Mouse (Mus musculus) stomach, embryonic 14.5 days (tissue): Measurements from ENCODE around the gene Ephb2. TPM values are rescaled to one million over a fixed set of nuclear protein-coding genes. Genes with fewer than 3 reads are reported as not detected.

Experiments used
- ATAC-seq: fragments of 200-750 bp; cut with Nextera tagmentation; 2 replicates; pipeline ENCODE4 v1.8.0; 2017; ENCODE audit warnings: low read depth, moderate TSS enrichment; ENCODE audit not compliant: insufficient number of reproducible peaks, insufficient read depth, low FRiP score
- H3K27ac ChIP-seq: fragments of 300-500 bp; sonication (generic); 2 replicates; pipeline ENCODE4 v1.5.1; 2014; ENCODE audit warnings: mild to moderate bottlenecking, low read length, moderate library complexity, mixed read lengths
- H3K27me3 ChIP-seq: fragments of 300-500 bp; sonication (generic); 2 replicates; pipeline ENCODE4 v1.6.1; 2014; ENCODE audit warnings: low read length, control low read depth, mixed read lengths; ENCODE audit not compliant: control insufficient read depth, insufficient read depth
- H3K36me3 ChIP-seq: fragments of 300-500 bp; sonication (generic); 2 replicates; pipeline ENCODE4 v1.6.1; 2014; ENCODE audit warnings: mild to moderate bottlenecking, control low read depth, low read length, moderate library complexity, mixed read lengths; ENCODE audit not compliant: control insufficient read depth, insufficient read depth
- H3K4me1 ChIP-seq: fragments of 300-500 bp; sonication (generic); 2 replicates; pipeline ENCODE4 v1.6.1; 2014; ENCODE audit warnings: low read length, control low read depth, mixed read lengths; ENCODE audit not compliant: control insufficient read depth, insufficient read depth
- H3K4me2 ChIP-seq: fragments of 300-500 bp; sonication (generic); replicated peaks from 2 replicates; pipeline ENCODE4 v1.6.1; 2014; ENCODE audit warnings: low read depth, low read length, control low read depth
- H3K4me3 ChIP-seq: fragments of 300-500 bp; sonication (generic); 2 replicates; pipeline ENCODE4 v1.5.1; 2014; ENCODE audit warnings: low read depth, low read length, control low read depth
- H3K9ac ChIP-seq: fragments of 300-500 bp; sonication (generic); replicated peaks from 2 replicates; pipeline ENCODE4 v1.6.1; 2014; ENCODE audit warnings: low read depth, mild to moderate bottlenecking, control low read depth, low read length, moderate library complexity, mixed read lengths
- H3K9me3 ChIP-seq: fragments of 300-500 bp; sonication (generic); 2 replicates; pipeline ENCODE4 v1.6.1; 2016; ENCODE audit warnings: low read depth, low read length, control low read depth; ENCODE audit not compliant: control insufficient read depth
- WGBS: fragments of 180-500 bp; shearing (Covaris S2); extraction: QIAGEN DNeasy Blood & Tissue Kit; methylation state at CpG from one replicate; pipeline ENCODE4 v1.1.7; 2014; 5-methylcytosine and 5-hydroxymethylcytosine counted together
- polyA plus RNA-seq: library from polyadenylated mRNA; unstranded; fragments of >200 nt; fragmentation: Nextera tagmentation; extraction: Ambion mirVana; gene quantifications from 2 replicates; pipeline ENCODE4 v1.2.1, GENCODE M21; 2014

Ephb2 gene
- polyA plus RNA-seq, 1 experiment from 2014 or later: 7.6 TPM

- Histone ChIP-seq H3K27me3 (no peaks in the 10 kb centered on the region), H3K9me3 (no peaks in the 10 kb centered on the region), H3K4me3 (peak overlapping the region; percentile 76), H3K4me1 (peaks cover 53% of the 10 kb centered on the region), H3K27ac (0 out of 2 replicates have a peak overlapping the region, but pooled peaks have one; percentile 15), H3K36me3 (no peaks in the 10 kb centered on the region), H3K9ac (peak overlapping the region; percentile 86), H3K4me2 (peak overlapping the region; percentile 97)
- 9% methylated on average over 12 of the region's 12 CpGs for WGBS
- ATAC-seq: no peak
Observed at GRCm38 (mm10) chr4:136834439-136834814, 1.4 kb downstream of the Ephb2 start.

- Histone ChIP-seq H3K4me2 (peak overlapping the region; percentile 97), H3K27ac (peak overlapping the region; percentile 15; the same call in 1 of the 2 replicates), H3K9ac (no peak overlapping the region), H3K9me3 (no peaks in the 10 kb centered on the region), H3K36me3 (no peaks in the 10 kb centered on the region), H3K4me3 (peak overlapping the region; percentile 76), H3K4me1 (peaks cover 60% of the 10 kb centered on the region), H3K27me3 (no peaks in the 10 kb centered on the region)
- no peak for ATAC-seq
- 50% methylated on average over 21 of the region's 21 CpGs for WGBS
Observed at GRCm38 (mm10) chr4:136833619-136834351, 2.0 kb downstream of the Ephb2 start.

GRCm38 (mm10) chr4:136832559-136833232 lies 3.1 kb downstream of the Ephb2 start:
- Histone ChIP-seq H3K36me3 (no peaks in the 10 kb centered on the region), H3K9ac (no peak overlapping the region), H3K27ac (no peak overlapping the region), H3K4me3 (no peak overlapping the region), H3K4me1 (peaks cover 63% of the 10 kb centered on the region), H3K4me2 (no peak overlapping the region), H3K27me3 (no peaks in the 10 kb centered on the region), H3K9me3 (no peaks in the 10 kb centered on the region)
- no peak for ATAC-seq
- WGBS: 62% methylated on average over 16 of the region's 16 CpGs

- Histone ChIP-seq H3K9me3 (no peaks in the 10 kb centered on the region), H3K4me1 (peaks cover 55% of the 10 kb centered on the region)
Observed at GRCm38 (mm10) chr4:136830272-136830823, 5.4 kb downstream of the Ephb2 start.

GRCm38 (mm10) chr4:136829837-136830236 lies 6.0 kb downstream of the Ephb2 start:
- no peaks in the 10 kb centered on the region for H3K27me3 ChIP-seq
- peak; percentile 87 for ATAC-seq
- peaks cover 55% of the 10 kb centered on the region for H3K4me1 ChIP-seq
- no peaks in the 10 kb centered on the region for H3K9me3 ChIP-seq
- WGBS: 28% methylated on average over 9 of the region's 9 CpGs
- H3K27ac ChIP-seq: peak overlapping the region; percentile 55; the same call in 1 of the 2 replicates
- no peak overlapping the region for H3K4me3 ChIP-seq
- no peak overlapping the region for H3K9ac ChIP-seq
- H3K36me3 ChIP-seq: no peaks in the 10 kb centered on the region
- 0 out of 2 replicates have a peak overlapping the region, but pooled peaks have one; percentile 2 for H3K4me2 ChIP-seq

More at GRCm38 (mm10) chr4:136830272-136830823, 5.4 kb downstream of the Ephb2 start:
- no peaks in the 10 kb centered on the region for H3K36me3 ChIP-seq
- H3K4me3 ChIP-seq: no peak overlapping the region
- no peak overlapping the region for H3K27ac ChIP-seq
- 0 out of 2 replicates have a peak overlapping the region, but pooled peaks have one; percentile 2 for H3K4me2 ChIP-seq
- H3K9ac ChIP-seq: no peak overlapping the region
- H3K27me3 ChIP-seq: no peaks in the 10 kb centered on the region
- WGBS: 55% methylated on average over 9 of the region's 9 CpGs
- no peak for ATAC-seq

- Histone ChIP-seq H3K27me3 (no peaks in the 10 kb centered on the region), H3K4me2 (0 out of 2 replicates have a peak overlapping the region, but pooled peaks have one; percentile 2), H3K9me3 (no peaks in the 10 kb centered on the region), H3K36me3 (no peaks in the 10 kb centered on the region), H3K9ac (no peak overlapping the region), H3K4me3 (no peak overlapping the region), H3K27ac (peak overlapping the region; percentile 55; the same call in 1 of the 2 replicates), H3K4me1 (peaks cover 49% of the 10 kb centered on the region)
- 35% methylated on average over 11 of the region's 11 CpGs for WGBS
- no peak for ATAC-seq
Observed at GRCm38 (mm10) chr4:136828664-136829569, 6.9 kb downstream of the Ephb2 start.

- no peak for ATAC-seq
- Histone ChIP-seq H3K4me2 (no peak overlapping the region), H3K4me1 (peaks cover 22% of the 10 kb centered on the region), H3K27ac (no peak overlapping the region), H3K9ac (no peak overlapping the region), H3K4me3 (no peak overlapping the region), H3K9me3 (no peaks in the 10 kb centered on the region), H3K27me3 (no peaks in the 10 kb centered on the region), H3K36me3 (no peaks in the 10 kb centered on the region)
- 67% methylated on average over 18 of the region's 18 CpGs for WGBS
Observed at GRCm38 (mm10) chr4:136824935-136825552, 10.7 kb downstream of the Ephb2 start.
